Mouse (Mus musculus) liver, embryonic 14.5 days (tissue): ENCODE measurements at regions not wholly inside any gene's neighbourhood (a gene's known extent, or its start where the extent isn't known, plus 50 kb on each side); places are given as distances from the start of the nearest gene placed in this dataset.
"Not testable (repeated sequence)": the region's sequence is repeated elsewhere in the genome, so short reads cannot be mapped to it uniquely, and the experiment has no call there.

Experiments
- CTCF ChIP-seq: IDR thresholded peaks from 2 replicates; pipeline ENCODE4 v1.5.1; 2016; ENCODE audit warnings: antibody characterized with exemption, low read depth, control low read depth
- EP300 ChIP-seq: IDR thresholded peaks from 2 replicates; pipeline ENCODE4 v1.6.1; 2016; ENCODE audit warnings: antibody characterized with exemption, low read depth

- TF ChIP-seq CTCF, EP300: not testable (repeated sequence)
Measured at GRCm38 (mm10) chr13:5690680-5691079, 170.6 kb upstream of the Klf6 start.
